Mouse (Mus musculus) hindbrain, embryonic 14.5 days (tissue): Measurements from ENCODE around the gene Rbm28. TPM values are rescaled to one million over a fixed set of nuclear protein-coding genes. Genes with fewer than 3 reads are reported as not detected.

ENCODE experiments used
- ATAC-seq: fragments of 200-750 bp; cut with Nextera tagmentation; 2 replicates; pipeline ENCODE4 v1.8.0; 2017; ENCODE audit warnings: moderate number of reproducible peaks, mild to moderate bottlenecking, moderate TSS enrichment, moderate library complexity; ENCODE audit not compliant: low FRiP score
- DNase-seq: peaks from one replicate; pipeline ENCODE4 v3.0.0-alpha.2; 2015; ENCODE audit warnings: low spot score
- H3K27ac ChIP-seq: fragments of 300-500 bp; sonication (generic); 2 replicates; pipeline ENCODE4 v1.5.1; 2014; ENCODE audit warnings: mild to moderate bottlenecking, moderate library complexity
- H3K27me3 ChIP-seq: fragments of 300-500 bp; sonication (generic); 2 replicates; pipeline ENCODE4 v1.6.1; 2014; ENCODE audit warnings: mild to moderate bottlenecking, low read length, mixed read lengths; ENCODE audit not compliant: control insufficient read depth, insufficient read depth
- H3K36me3 ChIP-seq: fragments of 300-500 bp; sonication (generic); replicated peaks from 2 replicates; pipeline ENCODE4 v1.6.1; 2014; ENCODE audit not compliant: control insufficient read depth, insufficient read depth
- H3K4me1 ChIP-seq: fragments of 300-500 bp; sonication (generic); replicated peaks from 2 replicates; pipeline ENCODE4 v1.6.1; 2014; ENCODE audit warnings: antibody characterized with exemption, low read length, mixed read lengths; ENCODE audit not compliant: control insufficient read depth, insufficient read depth
- H3K4me2 ChIP-seq: fragments of 300-500 bp; sonication (generic); replicated peaks from 2 replicates; pipeline ENCODE4 v1.6.1; 2014; ENCODE audit warnings: mild to moderate bottlenecking, moderate library complexity
- H3K4me3 ChIP-seq: fragments of 300-500 bp; sonication (generic); replicated peaks from 2 replicates; pipeline ENCODE4 v1.5.1; 2014; ENCODE audit warnings: mild to moderate bottlenecking, low read length
- H3K9ac ChIP-seq: fragments of 300-500 bp; sonication (generic); 2 replicates; pipeline ENCODE4 v1.6.1; 2014
- H3K9me3 ChIP-seq: fragments of 300-500 bp; sonication (generic); 2 replicates; pipeline ENCODE4 v1.6.1; 2016; ENCODE audit warnings: low read length; ENCODE audit not compliant: control insufficient read depth
- WGBS: fragments of 180-500 bp; shearing (Covaris S2); extraction: QIAGEN DNeasy Blood & Tissue Kit; methylation state at CpG from one replicate; pipeline ENCODE4 v1.1.7; 2014; 5-methylcytosine and 5-hydroxymethylcytosine counted together
- microRNA-seq: library from miRNA; unstranded; fragments of <30 nt; microRNA quantifications from one replicate; pipeline ENCODE4, GENCODE M21; 2016
- polyA plus RNA-seq: library from polyadenylated mRNA; unstranded; fragments of >200 nt; fragmentation: Nextera tagmentation; extraction: Ambion mirVana; gene quantifications from 2 replicates; pipeline ENCODE4 v1.2.1, GENCODE M21; 2014

The Rbm28 gene
- polyA plus RNA-seq, 1 experiment from 2014 or later = 43.0 TPM

DNA sequence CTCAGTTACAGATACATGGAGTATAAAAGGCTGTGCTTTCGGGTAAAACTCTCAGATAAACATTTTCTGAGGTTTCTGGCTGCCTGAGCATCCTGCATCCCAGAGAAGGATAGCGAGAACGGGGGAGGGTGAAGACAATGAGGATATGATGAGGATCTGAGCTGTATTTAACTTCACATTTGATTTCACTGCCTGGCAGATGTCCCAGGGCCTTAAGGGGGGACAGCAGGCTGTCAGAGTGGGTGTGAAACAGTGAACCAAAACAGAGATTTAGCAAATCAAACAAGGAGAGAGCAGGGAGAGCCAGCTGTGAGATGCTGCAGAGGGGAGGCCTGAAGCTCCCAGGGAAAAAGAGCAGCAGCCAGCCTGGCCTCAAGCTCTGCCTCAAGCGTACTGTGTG is 85.5 kb downstream of the Rbm28 start:
- ATAC-seq = 0 out of 2 replicates have a peak, but pooled peaks have one; percentile 28
- no peak overlapping the region for H3K4me3 ChIP-seq
- H3K27ac ChIP-seq = peak overlapping the region; percentile 6; the same call in 1 of the 2 replicates
- no peaks in the 10 kb centered on the region for H3K4me1 ChIP-seq
- no peak overlapping the region for H3K9ac ChIP-seq
- no peak for DNase-seq
- H3K36me3 ChIP-seq = no peaks in the 10 kb centered on the region
- H3K4me2 ChIP-seq = no peak overlapping the region
- H3K9me3 ChIP-seq = no peaks in the 10 kb centered on the region
- WGBS = 59% methylated on average over 4 of the region's 4 CpGs
- H3K27me3 ChIP-seq = no peaks in the 10 kb centered on the region

DNA sequence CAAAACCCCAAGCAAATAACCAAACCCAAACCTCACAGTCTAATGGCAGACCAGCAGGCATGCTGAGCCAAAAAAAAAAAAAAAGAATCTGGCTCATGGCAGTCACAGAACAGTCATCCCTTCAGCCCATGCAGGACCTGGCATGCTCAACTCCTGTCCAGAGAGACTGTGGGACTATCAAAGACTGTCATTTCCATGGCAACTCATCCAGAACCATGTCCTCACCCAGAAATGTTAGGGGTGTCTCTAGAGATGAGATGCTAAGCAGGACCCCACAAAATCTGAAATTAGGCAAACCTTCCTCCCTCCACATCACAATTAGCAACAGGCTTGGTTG is 90.7 kb downstream of the Rbm28 start:
- no peak overlapping the region for H3K4me2 ChIP-seq
- no peaks in the 10 kb centered on the region for H3K4me1 ChIP-seq
- no peaks in the 10 kb centered on the region for H3K36me3 ChIP-seq
- no peak for ATAC-seq
- H3K27me3 ChIP-seq = no peaks in the 10 kb centered on the region
- no peaks in the 10 kb centered on the region for H3K9me3 ChIP-seq
- H3K27ac ChIP-seq = no peak overlapping the region
- no peak overlapping the region for H3K9ac ChIP-seq
- H3K4me3 ChIP-seq = no peak overlapping the region
- no peak for DNase-seq

Small RNA genes within 50 kb of the gene (microRNA-seq; reads per million reads assigned to microRNA genes)
- gene Gm24303 = not detected

Other genes starting within 250 kb of the Rbm28 start
- gene Lep, start 104.8 kb downstream of the Rbm28 start, polyA plus RNA-seq = not detected in 2 replicates
- 10.0 and 11.0 TPM in 2 replicates for gene Prrt4, start 14.6 kb upstream of the Rbm28 start, polyA plus RNA-seq
- 60.8 and 65.0 TPM in 2 replicates for gene Impdh1, start 51.4 kb upstream of the Rbm28 start, polyA plus RNA-seq
- 29.1 and 34.2 TPM in 2 replicates for gene Hilpda, start 107.5 kb upstream of the Rbm28 start, polyA plus RNA-seq
- gene Fam71f2, start 114.6 kb upstream of the Rbm28 start, polyA plus RNA-seq = 0.23 and 0.54 TPM in 2 replicates
- not detected in 2 replicates for gene Fam71f1, start 154.1 kb upstream of the Rbm28 start, polyA plus RNA-seq
- gene Calu, start 183.1 kb upstream of the Rbm28 start, polyA plus RNA-seq = 187 and 199 TPM in 2 replicates
- 0.46 and 0.48 TPM in 2 replicates for gene Opn1sw, start 223.5 kb upstream of the Rbm28 start, polyA plus RNA-seq
- 53.2 and 55.7 TPM in 2 replicates for gene Ccdc136, start 231.3 kb upstream of the Rbm28 start, polyA plus RNA-seq